Mouse (Mus musculus) MEL (cell line): ENCODE data around the gene Morn3. TPM values are rescaled to one million over a fixed set of nuclear protein-coding genes. Genes with fewer than 3 reads are reported as not detected.
"Not testable (repeated sequence)": the region's sequence is repeated elsewhere in the genome, so short reads cannot be mapped to it uniquely, and the experiment has no call there.

Source experiments
- DNase-seq: peaks from one replicate; pipeline ENCODE4 v3.0.0; 2011; ENCODE audit warnings: low read depth, low spot score
- H3K27ac ChIP-seq: 2 replicates; pipeline ENCODE4 v1.5.1; 2012; ENCODE audit warnings: low read depth, mild to moderate bottlenecking, control low read depth, low read length, moderate library complexity; ENCODE audit not compliant: control insufficient read depth
- H3K27me3 ChIP-seq, 2 experiments: fragments of 150-350 bp in 1 of 2; sonication (generic) in 1 of 2; 2 replicates each; pipeline ENCODE4 v1.6.1; 2012; ENCODE audit warnings: low read length in 2 of 2, mild to moderate bottlenecking in 2 of 2, improper control_type of control experiment in 1 of 2, moderate library complexity in 1 of 2; ENCODE audit not compliant: insufficient read depth in 2 of 2, control insufficient read depth in 1 of 2
- H3K36me3 ChIP-seq, 2 experiments: 2 replicates each; pipeline ENCODE4 v1.6.1; 2012 to 2014; ENCODE audit warnings: low read length in 2 of 2, improper control_type of control experiment in 1 of 2, inconsistent platforms in 1 of 2, mild to moderate bottlenecking in 1 of 2; ENCODE audit not compliant: insufficient read depth in 2 of 2, control insufficient read depth in 1 of 2
- H3K4me1 ChIP-seq, 2 experiments: fragments of 150-350 bp in 1 of 2; sonication (generic) in 1 of 2; 2 replicates each; pipeline ENCODE4 v1.6.1; 2012; ENCODE audit warnings: low read length in 2 of 2, improper control_type of control experiment in 1 of 2, mild to moderate bottlenecking in 1 of 2; ENCODE audit not compliant: insufficient read depth in 2 of 2, control insufficient read depth in 1 of 2
- H3K4me3 ChIP-seq, 2 experiments: fragments of 150-350 bp in 1 of 2; sonication (generic) in 1 of 2; 2 replicates each; pipeline ENCODE4 v1.5.1; 2012; ENCODE audit warnings: low read depth in 2 of 2, low read length in 2 of 2, mild to moderate bottlenecking in 2 of 2, moderate library complexity in 2 of 2, control low read depth in 1 of 2, improper control_type of control experiment in 1 of 2; ENCODE audit not compliant: control insufficient read depth in 1 of 2, insufficient read depth in 1 of 2
- H3K79me2 ChIP-seq: 2 replicates; pipeline ENCODE4 v1.6.1; 2012; ENCODE audit warnings: mild to moderate bottlenecking, low read length, moderate library complexity; ENCODE audit not compliant: control insufficient read depth, poor library complexity, insufficient read depth
- H3K9ac ChIP-seq: 2 replicates; pipeline ENCODE4 v1.6.1; 2012; ENCODE audit warnings: low read depth, mild to moderate bottlenecking, control low read depth, low read length, moderate library complexity; ENCODE audit not compliant: control insufficient read depth, poor library complexity, severe bottlenecking
- H3K9me3 ChIP-seq: fragments of 150-350 bp; sonication (generic); replicated peaks from 2 replicates; pipeline ENCODE4 v1.6.1; 2012; ENCODE audit warnings: mild to moderate bottlenecking, low read length, improper control_type of control experiment, moderate library complexity; ENCODE audit not compliant: insufficient read depth
- CTCF ChIP-seq, 3 experiments: IDR thresholded peaks in 2 of 3; conservative IDR thresholded peaks in 1 of 3; 2 replicates each; pipeline ENCODE4 v1.5.1; 2011 to 2012; ENCODE audit warnings: low read length in 3 of 3, low read depth in 2 of 3, mild to moderate bottlenecking in 2 of 3, improper control_type of control experiment in 1 of 3, inconsistent platforms in 1 of 3, mixed read lengths in 1 of 3, moderate library complexity in 1 of 3; ENCODE audit not compliant: control insufficient read depth in 1 of 3, insufficient read depth in 1 of 3, poor library complexity in 1 of 3, severe bottlenecking in 1 of 3
- E2F4 ChIP-seq: IDR thresholded peaks from 2 replicates; pipeline ENCODE4 v1.6.1; 2011; ENCODE audit warnings: low read depth, low read length, improper control_type of control experiment, borderline replicate concordance
- ELF1 ChIP-seq: IDR thresholded peaks from 2 replicates; pipeline ENCODE4 v1.6.1; 2014; ENCODE audit warnings: low read depth, mild to moderate bottlenecking, inconsistent platforms, low read length, improper control_type of control experiment, moderate library complexity
- GABPA ChIP-seq: IDR thresholded peaks from 2 replicates; pipeline ENCODE4 v1.6.1; 2012; ENCODE audit warnings: low read depth, mild to moderate bottlenecking, inconsistent platforms, low read length, improper control_type of control experiment, moderate library complexity
- HCFC1 ChIP-seq: IDR thresholded peaks from 2 replicates; pipeline ENCODE4 v1.6.1; 2012; ENCODE audit warnings: low read depth, mild to moderate bottlenecking, inconsistent platforms, low read length, improper control_type of control experiment, moderate library complexity
- JUND ChIP-seq: IDR thresholded peaks from 2 replicates; pipeline ENCODE4 v1.6.1; 2011; ENCODE audit warnings: low read depth, mild to moderate bottlenecking, improper control_type of control experiment, low read length
- MAFK ChIP-seq: IDR thresholded peaks from 2 replicates; pipeline ENCODE4 v1.6.1; 2011; ENCODE audit warnings: low read depth, mild to moderate bottlenecking, low read length, improper control_type of control experiment, borderline replicate concordance
- MYC ChIP-seq: IDR thresholded peaks from 2 replicates; pipeline ENCODE4 v1.6.1; 2011; ENCODE audit warnings: low read depth, mild to moderate bottlenecking, low read length, improper control_type of control experiment, moderate library complexity
- POLR2A ChIP-seq, 2 experiments: IDR thresholded peaks; 2 replicates each; pipeline ENCODE4 v1.6.1; 2011 to 2012; ENCODE audit warnings: low read length in 2 of 2, mild to moderate bottlenecking in 2 of 2, control low read depth in 1 of 2, improper control_type of control experiment in 1 of 2, low read depth in 1 of 2, moderate library complexity in 1 of 2; ENCODE audit not compliant: control insufficient read depth in 1 of 2, insufficient read depth in 1 of 2, poor library complexity in 1 of 2
- RAD21 ChIP-seq: IDR thresholded peaks from 2 replicates; pipeline ENCODE4 v1.6.1; 2011; ENCODE audit warnings: mild to moderate bottlenecking, low read depth, low read length, improper control_type of control experiment
- SIN3A ChIP-seq: IDR thresholded peaks from 2 replicates; pipeline ENCODE4 v1.6.1; 2012; ENCODE audit warnings: low read length, improper control_type of control experiment, inconsistent platforms
- SMC3 ChIP-seq: IDR thresholded peaks from 2 replicates; pipeline ENCODE4 v1.6.1; 2011; ENCODE audit warnings: low read depth, low read length, improper control_type of control experiment
- TAL1 ChIP-seq: IDR thresholded peaks from 2 replicates; pipeline ENCODE4 v1.6.1; 2012; ENCODE audit warnings: mild to moderate bottlenecking, inconsistent platforms, low read length, moderate library complexity, mixed read lengths
- TBP ChIP-seq: IDR thresholded peaks from 2 replicates; pipeline ENCODE4 v1.8.0; 2011; ENCODE audit warnings: low read depth, low read length, improper control_type of control experiment
- UBTF ChIP-seq: IDR thresholded peaks from 2 replicates; pipeline ENCODE4 v1.6.1; 2012; ENCODE audit warnings: low read depth, mild to moderate bottlenecking, inconsistent platforms, low read length, improper control_type of control experiment, moderate library complexity, borderline replicate concordance; ENCODE audit not compliant: insufficient read depth
- USF1 ChIP-seq: IDR thresholded peaks from 2 replicates; pipeline ENCODE4 v1.6.1; 2014; ENCODE audit warnings: low read depth, mild to moderate bottlenecking, inconsistent platforms, low read length, improper control_type of control experiment, moderate library complexity
- ZC3H11A ChIP-seq: IDR thresholded peaks from 2 replicates; pipeline ENCODE4 v1.6.1; 2012; ENCODE audit warnings: low read depth, mild to moderate bottlenecking, inconsistent platforms, low read length, improper control_type of control experiment
- ZKSCAN1 ChIP-seq: IDR thresholded peaks from 2 replicates; pipeline ENCODE4 v1.6.1; 2012; ENCODE audit warnings: low read depth, mild to moderate bottlenecking, inconsistent platforms, low read length, improper control_type of control experiment, moderate library complexity
- ZMIZ1 ChIP-seq: IDR thresholded peaks from 2 replicates; pipeline ENCODE4 v1.6.1; 2012; ENCODE audit warnings: low read depth, mild to moderate bottlenecking, inconsistent platforms, low read length, improper control_type of control experiment, moderate library complexity
- ZNF384 ChIP-seq: IDR thresholded peaks from 2 replicates; pipeline ENCODE4 v1.6.1; 2012; ENCODE audit warnings: low read depth, mild to moderate bottlenecking, inconsistent platforms, low read length, improper control_type of control experiment
- polyA plus RNA-seq, 2 experiments: library from polyadenylated mRNA; stranded (reverse) in 1 of 2; unstranded in 1 of 2; fragments of >175 nt in 1 of 2; fragments of >200 nt in 1 of 2; gene quantifications; 2 replicates each; pipeline versions ENCODE4 v1.2.1 to v1.2.4; 2012; ENCODE audit warnings: low replicate concordance in 2 of 2, low read depth in 1 of 2; ENCODE audit not compliant: insufficient read length in 2 of 2, insufficient read depth in 1 of 2, missing spikeins in 1 of 2
- total RNA-seq: library from RNA; depleted of rRNA; stranded (reverse); fragments of 300-350 nt; gene quantifications from 2 replicates; pipeline ENCODE4 v1.2.3, GENCODE M21; 2012

Gene Morn3
- total and polyA plus RNA-seq, 3 experiments = not detected

GRCm38 (mm10) chr5:123061402-123061749 lies 14.6 kb upstream of the Morn3 start:
- H3K79me2 ChIP-seq, H3K9me3 ChIP-seq, H3K27me3 ChIP-seq, H3K27ac ChIP-seq, H3K9ac ChIP-seq, H3K4me3 ChIP-seq: not testable (repeated sequence)
- Histone ChIP-seq H3K36me3 (peaks cover 0 to 16% of the 10 kb centered on the region in 2 experiments; a peak in 2 of 4 replicates), H3K4me1 (peaks cover 0 to 12% of the 10 kb centered on the region in 2 experiments; a peak in 3 of 4 replicates)
- TF ChIP-seq CTCF (IDR thresholded peaks at IDR 0.05 in 2 of 3, conservative IDR thresholded peaks at IDR 0.05 in 1 of 3; ENCODE audit: control insufficient read depth in 1 of 3, insufficient read depth in 1 of 3, low read depth in 2 of 3, low read length in 3 of 3, poor library complexity in 1 of 3, severe bottlenecking in 1 of 3) = 0 out of 6 replicates have a peak, but pooled peaks of 1 of the 3 experiments have one; percentile 8
- peak; percentile 97 for TF ChIP-seq TBP
- TF ChIP-seq ZNF384 = 0 out of 2 replicates have a peak, but pooled peaks have one; percentile 38
- peak; percentile 87 for DNase-seq

- H3K9ac ChIP-seq = no peak overlapping the region
- no peak overlapping the region for H3K27ac ChIP-seq
- peaks cover 0 to 12% of the 10 kb centered on the region in 2 experiments; a peak in 3 of 4 replicates for H3K4me1 ChIP-seq
These were observed 14.0 kb upstream of the Morn3 start for GRCm38 (mm10) chr5:123060706-123061401.

GRCm38 (mm10) chr5:123059757-123060520 lies 13.1 kb upstream of the Morn3 start:
- H3K27me3 ChIP-seq = no peaks in the 10 kb centered on the region
- peak; percentile 87 for DNase-seq
- no peaks in the 10 kb centered on the region; the same call in 1 of the 2 replicates for H3K79me2 ChIP-seq
- H3K36me3 ChIP-seq = peaks cover 0 to 16% of the 10 kb centered on the region in 2 experiments; a peak in 2 of 4 replicates
- H3K4me3 ChIP-seq = no peak overlapping the region
- H3K9ac ChIP-seq = peak overlapping the region; percentile 34; the same call in 1 of the 2 replicates
- no peaks in the 10 kb centered on the region for H3K9me3 ChIP-seq
- H3K27ac ChIP-seq = no peak overlapping the region
- peaks cover 0 to 12% of the 10 kb centered on the region in 2 experiments; a peak in 3 of 4 replicates for H3K4me1 ChIP-seq
- TF ChIP-seq TBP (0 out of 2 replicates have a peak, but pooled peaks have one; percentile 22), GABPA (no peak), SMC3 (peak; percentile 68), ZKSCAN1 (no peak), SIN3A (peak; percentile 59), ZC3H11A (peak; percentile 67), HCFC1 (peak; percentile 44; the same call in 1 of the 2 replicates), JUND (no peak), ELF1 (0 out of 2 replicates have a peak, but pooled peaks have one; percentile 34), POLR2A (IDR thresholded peaks at IDR 0.05; ENCODE audit: control insufficient read depth in 1 of 2, insufficient read depth in 1 of 2, low read depth in 1 of 2, low read length in 2 of 2, poor library complexity in 1 of 2) (no peak), ZNF384 (peak; percentile 27; the same call in 1 of the 2 replicates), RAD21 (peak; percentile 82), ZMIZ1 (no peak), E2F4 (no peak), USF1 (peak; percentile 18; the same call in 1 of the 2 replicates), MYC (no peak), UBTF (no peak), CTCF (IDR thresholded peaks at IDR 0.05 in 2 of 3, conservative IDR thresholded peaks at IDR 0.05 in 1 of 3; ENCODE audit: control insufficient read depth in 1 of 3, insufficient read depth in 1 of 3, low read depth in 2 of 3, low read length in 3 of 3, poor library complexity in 1 of 3, severe bottlenecking in 1 of 3) (peak; percentile 66 to 83 (median 75)), TAL1 (no peak), MAFK (no peak)

More at GRCm38 (mm10) chr5:123060706-123061401, 14.0 kb upstream of the Morn3 start:
- Histone ChIP-seq H3K79me2 (no peaks in the 10 kb centered on the region; the same call in 1 of the 2 replicates), H3K27me3 (no peaks in the 10 kb centered on the region), H3K9me3 (no peaks in the 10 kb centered on the region), H3K36me3 (peaks cover 0 to 16% of the 10 kb centered on the region in 2 experiments; a peak in 2 of 4 replicates), H3K4me3 (no peak overlapping the region)
- 0 out of 2 replicates have a peak, but pooled peaks have one; percentile 28 for TF ChIP-seq MAFK
- TF ChIP-seq ZNF384 = peak; percentile 84
- TF ChIP-seq JUND = no peak
- peak; percentile 70 for DNase-seq
